Mouse (Mus musculus) heart, embryonic 11.5 days (tissue): ENCODE results near the gene Lpar1. TPM values are rescaled to one million over a fixed set of nuclear protein-coding genes. Genes with fewer than 3 reads are reported as not detected.

Source experiments
- ATAC-seq: fragments of 200-750 bp; cut with Nextera tagmentation; replicated peaks from 2 replicates; pipeline ENCODE4 v1.8.0; 2017; ENCODE audit warnings: moderate library complexity; ENCODE audit not compliant: insufficient number of reproducible peaks, low FRiP score, low TSS enrichment
- H3K27ac ChIP-seq: fragments of 300-500 bp; sonication (generic); 2 replicates; pipeline ENCODE4 v1.5.1; 2014; ENCODE audit warnings: mild to moderate bottlenecking, low read depth, low read length
- H3K27me3 ChIP-seq: fragments of 300-500 bp; sonication (generic); 2 replicates; pipeline ENCODE4 v1.6.1; 2014; ENCODE audit warnings: mild to moderate bottlenecking, low read length, mixed read lengths; ENCODE audit not compliant: control insufficient read depth, insufficient read depth
- H3K36me3 ChIP-seq: fragments of 300-500 bp; sonication (generic); 2 replicates; pipeline ENCODE4 v1.6.1; 2014; ENCODE audit warnings: mild to moderate bottlenecking, low read length, moderate library complexity, mixed read lengths; ENCODE audit not compliant: control insufficient read depth, insufficient read depth
- H3K4me1 ChIP-seq: fragments of 300-500 bp; sonication (generic); 2 replicates; pipeline ENCODE4 v1.6.1; 2014; ENCODE audit warnings: low read length; ENCODE audit not compliant: control insufficient read depth, insufficient read depth
- H3K4me2 ChIP-seq: fragments of 300-500 bp; sonication (generic); 2 replicates; pipeline ENCODE4 v1.6.1; 2014; ENCODE audit warnings: mild to moderate bottlenecking, moderate library complexity
- H3K4me3 ChIP-seq: fragments of 300-500 bp; sonication (generic); 2 replicates; pipeline ENCODE4 v1.5.1; 2014; ENCODE audit warnings: low read depth, low read length
- H3K9ac ChIP-seq: fragments of 300-500 bp; sonication (generic); 2 replicates; pipeline ENCODE4 v1.6.1; 2014; ENCODE audit warnings: mild to moderate bottlenecking, low read depth, low read length, moderate library complexity
- H3K9me3 ChIP-seq: fragments of 300-500 bp; sonication (generic); replicated peaks from 2 replicates; pipeline ENCODE4 v1.6.1; 2016; ENCODE audit warnings: low read length; ENCODE audit not compliant: control insufficient read depth
- WGBS: fragments of 180-500 bp; shearing (Covaris S2); extraction: QIAGEN DNeasy Blood & Tissue Kit; methylation state at CpG from one replicate; pipeline ENCODE4 v1.1.7; 2014; ENCODE audit not compliant: insufficient replicate concordance; 5-methylcytosine and 5-hydroxymethylcytosine counted together
- polyA plus RNA-seq: library from polyadenylated mRNA; unstranded; fragments of >200 nt; fragmentation: Nextera tagmentation; extraction: Ambion mirVana; gene quantifications from 2 replicates; pipeline ENCODE4 v1.2.1, GENCODE M21; 2014

Gene Lpar1
- polyA plus RNA-seq, 1 experiment from 2014 or later, result 20.5 TPM

- H3K27ac ChIP-seq, result no peak overlapping the region
- WGBS, result 78% methylated on average over 7 of the region's 7 CpGs
- no peak overlapping the region for H3K9ac ChIP-seq
- H3K9me3 ChIP-seq, result no peaks in the 10 kb centered on the region
- H3K4me1 ChIP-seq, result no peaks in the 10 kb centered on the region
- no peaks in the 10 kb centered on the region for H3K27me3 ChIP-seq
- ATAC-seq, result no peak
- no peak overlapping the region for H3K4me3 ChIP-seq
- no peaks in the 10 kb centered on the region for H3K36me3 ChIP-seq
- no peak overlapping the region for H3K4me2 ChIP-seq
Measured at GRCm38 (mm10) chr4:58447841-58448240, 105.9 kb downstream of the Lpar1 start.

- no peak overlapping the region for H3K27ac ChIP-seq
- H3K27me3 ChIP-seq, result no peaks in the 10 kb centered on the region
- no peaks in the 10 kb centered on the region for H3K4me1 ChIP-seq
- no peaks in the 10 kb centered on the region for H3K9me3 ChIP-seq
- no peak overlapping the region for H3K4me2 ChIP-seq
- WGBS, result 72% methylated on average over 6 of the region's 6 CpGs
- H3K36me3 ChIP-seq, result no peaks in the 10 kb centered on the region
- H3K4me3 ChIP-seq, result no peak overlapping the region
- H3K9ac ChIP-seq, result no peak overlapping the region
- no peak for ATAC-seq
Measured at GRCm38 (mm10) chr4:58445846-58446245, 107.9 kb downstream of the Lpar1 start.

- H3K4me2 ChIP-seq, result no peak overlapping the region
- 51% methylated on average over 5 of the region's 5 CpGs for WGBS
- H3K4me3 ChIP-seq, result no peak overlapping the region
- H3K36me3 ChIP-seq, result no peaks in the 10 kb centered on the region
- no peak overlapping the region for H3K27ac ChIP-seq
- no peak overlapping the region for H3K9ac ChIP-seq
- H3K27me3 ChIP-seq, result no peaks in the 10 kb centered on the region
- no peak for ATAC-seq
- H3K4me1 ChIP-seq, result no peaks in the 10 kb centered on the region
- no peaks in the 10 kb centered on the region for H3K9me3 ChIP-seq
Measured at GRCm38 (mm10) chr4:58442338-58442737, 111.4 kb downstream of the Lpar1 start.

- no peak for ATAC-seq
- 81% methylated on average over 7 of the region's 7 CpGs for WGBS
- H3K9me3 ChIP-seq, result no peaks in the 10 kb centered on the region
- no peak overlapping the region for H3K4me2 ChIP-seq
- H3K4me3 ChIP-seq, result no peak overlapping the region
- no peaks in the 10 kb centered on the region for H3K4me1 ChIP-seq
- H3K9ac ChIP-seq, result no peak overlapping the region
- no peaks in the 10 kb centered on the region for H3K36me3 ChIP-seq
- no peak overlapping the region for H3K27ac ChIP-seq
- no peaks in the 10 kb centered on the region for H3K27me3 ChIP-seq
Measured at GRCm38 (mm10) chr4:58438654-58439053, 115.0 kb downstream of the Lpar1 start.

DNA sequence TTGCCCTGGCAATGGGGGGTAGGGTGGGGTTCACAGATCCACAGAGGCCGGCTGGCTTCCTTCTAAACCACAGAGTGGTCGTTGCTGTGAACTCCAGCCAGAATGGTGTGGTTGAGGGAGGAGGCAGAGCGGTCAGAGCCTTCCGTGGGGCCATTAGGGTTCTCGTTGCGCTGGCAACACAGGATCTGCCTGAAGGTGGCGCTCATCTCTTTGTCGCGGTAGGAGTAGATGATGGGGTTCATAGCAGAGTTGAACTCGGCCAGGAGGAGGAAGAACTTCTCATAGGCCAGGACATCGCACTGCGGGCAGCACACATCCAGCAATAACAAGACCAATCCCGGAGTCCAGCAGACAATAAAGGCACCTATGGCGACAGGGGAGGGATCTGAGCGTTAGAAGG, 116.4 kb downstream of the Lpar1 start:
- Histone ChIP-seq H3K4me1 (no peaks in the 10 kb centered on the region), H3K4me3 (no peak overlapping the region), H3K36me3 (no peaks in the 10 kb centered on the region), H3K9me3 (no peaks in the 10 kb centered on the region), H3K9ac (no peak overlapping the region), H3K27me3 (no peaks in the 10 kb centered on the region), H3K4me2 (no peak overlapping the region), H3K27ac (no peak overlapping the region)
- WGBS, result 77% methylated on average over 15 of the region's 15 CpGs
- no peak for ATAC-seq

GRCm38 (mm10) chr4:58423276-58423930, 130.3 kb downstream of the Lpar1 start:
- Histone ChIP-seq H3K4me1 (no peaks in the 10 kb centered on the region), H3K36me3 (no peaks in the 10 kb centered on the region), H3K4me3 (no peak overlapping the region), H3K9me3 (0 out of 2 replicates have a peak, but pooled peaks cover 2% of the 10 kb centered on the region), H3K27me3 (no peaks in the 10 kb centered on the region), H3K4me2 (no peak overlapping the region; the same call in 1 of the 2 replicates), H3K9ac (no peak overlapping the region), H3K27ac (no peak overlapping the region)
- no peak for ATAC-seq
- WGBS, result 40% methylated on average over 9 of the region's 9 CpGs

- Histone ChIP-seq H3K4me3 (no peak overlapping the region), H3K9ac (no peak overlapping the region), H3K36me3 (no peaks in the 10 kb centered on the region), H3K4me2 (no peak overlapping the region), H3K9me3 (0 out of 2 replicates have a peak, but pooled peaks cover 2% of the 10 kb centered on the region), H3K27me3 (no peaks in the 10 kb centered on the region), H3K4me1 (no peaks in the 10 kb centered on the region), H3K27ac (no peak overlapping the region)
- WGBS, result 24% methylated on average over 5 of the region's 5 CpGs
- no peak for ATAC-seq
Measured at GRCm38 (mm10) chr4:58419225-58419624, 134.5 kb downstream of the Lpar1 start.

- WGBS, result 66% methylated on average over 4 of the region's 4 CpGs
- H3K27ac ChIP-seq, result no peak overlapping the region
Measured at GRCm38 (mm10) chr4:58417319-58417718, 136.4 kb downstream of the Lpar1 start.

DNA sequence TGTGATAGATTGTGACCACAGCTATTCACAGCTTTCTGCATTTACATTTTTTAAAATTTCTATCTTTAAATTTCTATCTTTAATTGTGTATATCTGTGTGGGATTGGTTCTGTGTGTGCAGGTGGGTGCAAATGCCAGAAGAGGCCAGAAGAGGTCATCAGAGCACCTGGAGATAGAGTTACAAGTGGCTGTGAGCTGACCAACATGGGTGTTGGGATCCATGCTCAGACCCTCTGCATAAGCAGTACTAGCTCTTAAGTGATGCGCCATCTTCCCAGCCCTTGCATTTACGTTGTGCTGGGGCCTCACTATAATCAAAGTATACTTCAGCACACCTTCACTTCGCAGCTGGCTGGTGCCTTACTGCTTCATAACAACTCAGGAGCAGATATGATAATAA, 138.2 kb downstream of the Lpar1 start:
- ATAC-seq, result no peak
- WGBS, result 88% methylated on average over 3 of the region's 3 CpGs
- Histone ChIP-seq H3K4me3 (no peak overlapping the region), H3K4me2 (no peak overlapping the region), H3K36me3 (no peaks in the 10 kb centered on the region), H3K27me3 (no peaks in the 10 kb centered on the region), H3K9me3 (no peaks in the 10 kb centered on the region), H3K27ac (no peak overlapping the region), H3K4me1 (no peaks in the 10 kb centered on the region), H3K9ac (no peak overlapping the region)

More at GRCm38 (mm10) chr4:58417319-58417718, 136.4 kb downstream of the Lpar1 start:
- Histone ChIP-seq H3K9me3 (0 out of 2 replicates have a peak, but pooled peaks cover 2% of the 10 kb centered on the region), H3K9ac (no peak overlapping the region), H3K36me3 (no peaks in the 10 kb centered on the region), H3K4me2 (no peak overlapping the region), H3K4me1 (no peaks in the 10 kb centered on the region), H3K4me3 (no peak overlapping the region), H3K27me3 (no peaks in the 10 kb centered on the region)
- ATAC-seq, result no peak
